Mouse (Mus musculus) MEL (cell line): ENCODE results near the gene Itpr3.

Experiments
- CTCF ChIP-seq, 3 experiments: IDR thresholded peaks in 2 of 3; conservative IDR thresholded peaks in 1 of 3; 2 replicates each; pipeline ENCODE4 v1.5.1; 2011 to 2012; ENCODE audit warnings: low read length in 3 of 3, low read depth in 2 of 3, mild to moderate bottlenecking in 2 of 3, improper control_type of control experiment in 1 of 3, inconsistent platforms in 1 of 3, mixed read lengths in 1 of 3, moderate library complexity in 1 of 3; ENCODE audit not compliant: control insufficient read depth in 1 of 3, insufficient read depth in 1 of 3, poor library complexity in 1 of 3, severe bottlenecking in 1 of 3
- EP300 ChIP-seq, 2 experiments: IDR thresholded peaks; 2 replicates each; pipeline ENCODE4 v1.6.1; 2011; ENCODE audit warnings: improper control_type of control experiment in 2 of 2, low read length in 2 of 2, low read depth in 1 of 2, mild to moderate bottlenecking in 1 of 2
- HCFC1 ChIP-seq: IDR thresholded peaks from 2 replicates; pipeline ENCODE4 v1.6.1; 2012; ENCODE audit warnings: low read depth, mild to moderate bottlenecking, inconsistent platforms, low read length, improper control_type of control experiment, moderate library complexity
- MAX ChIP-seq: IDR thresholded peaks from 2 replicates; pipeline ENCODE4 v1.6.1; 2011; ENCODE audit warnings: low read length, improper control_type of control experiment
- TAL1 ChIP-seq: IDR thresholded peaks from 2 replicates; pipeline ENCODE4 v1.6.1; 2012; ENCODE audit warnings: mild to moderate bottlenecking, inconsistent platforms, low read length, moderate library complexity, mixed read lengths
- UBTF ChIP-seq: IDR thresholded peaks from 2 replicates; pipeline ENCODE4 v1.6.1; 2012; ENCODE audit warnings: low read depth, mild to moderate bottlenecking, inconsistent platforms, low read length, improper control_type of control experiment, moderate library complexity, borderline replicate concordance; ENCODE audit not compliant: insufficient read depth
- USF1 ChIP-seq: IDR thresholded peaks from 2 replicates; pipeline ENCODE4 v1.6.1; 2014; ENCODE audit warnings: low read depth, mild to moderate bottlenecking, inconsistent platforms, low read length, improper control_type of control experiment, moderate library complexity

DNA sequence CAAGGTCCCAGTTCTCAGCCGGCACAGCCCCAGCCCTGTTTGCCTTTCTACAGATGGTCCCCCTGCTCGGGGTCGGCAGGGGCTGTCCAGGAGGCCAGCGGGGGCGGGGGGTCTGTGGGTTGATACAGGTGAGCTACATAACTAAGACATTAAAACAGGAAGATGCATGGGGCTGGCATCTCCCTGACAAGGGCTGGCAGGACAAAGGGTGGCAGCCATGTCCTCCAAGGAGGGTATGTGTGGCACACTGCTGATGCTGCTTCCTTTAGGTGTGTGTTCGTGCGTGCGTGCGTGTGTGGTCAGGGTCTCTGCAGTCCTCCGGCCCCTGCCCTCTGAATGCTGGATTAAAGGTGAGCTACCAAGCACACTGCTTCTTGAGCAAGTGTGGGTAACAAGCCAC lies 69.9 kb downstream of the Itpr3 start:
- TF ChIP-seq TAL1 = no peak
- TF ChIP-seq CTCF (IDR thresholded peaks at IDR 0.05 in 2 of 3, conservative IDR thresholded peaks at IDR 0.05 in 1 of 3; ENCODE audit: control insufficient read depth in 1 of 3, insufficient read depth in 1 of 3, low read depth in 2 of 3, low read length in 3 of 3, poor library complexity in 1 of 3, severe bottlenecking in 1 of 3) = no peak
- TF ChIP-seq UBTF = no peak
- TF ChIP-seq HCFC1 = no peak
- TF ChIP-seq MAX = no peak
- no peak for TF ChIP-seq EP300 (IDR thresholded peaks at IDR 0.05; ENCODE audit: low read depth in 1 of 2, low read length in 2 of 2)
- no peak for TF ChIP-seq USF1
